Mouse (Mus musculus): ENCODE measurements around the gene Bcas2. TPM values are rescaled to one million over a fixed set of nuclear protein-coding genes. Genes with fewer than 3 reads are reported as not detected.

The Bcas2 gene
- 10 to 100 TPM; 53.0 to 56.8 TPM for total RNA-seq (2023)

GRCm38 (mm10) chr3:103171505-103172267 is at the start of gene Bcas2:
Bcas2 (plus strand) TSS chr3:103171655.

Other genes with a start within 250 kb of the Bcas2 start
- gene Sycp1, start 235.6 kb upstream of the Bcas2 start, total RNA-seq (2023): not detected
- gene Nr1h5, start 207.5 kb upstream of the Bcas2 start, total RNA-seq (2023): not detected
- gene Sike1, start 175.9 kb upstream of the Bcas2 start, total RNA-seq (2023): 10 to 100 TPM; 58.9 to 66.0 TPM
- 100 to 1,000 TPM; 340 to 373 TPM for gene Csde1, start 151.2 kb upstream of the Bcas2 start, total RNA-seq (2023)
- gene Nras, start 113.4 kb upstream of the Bcas2 start, total RNA-seq (2023): 100 to 1,000 TPM in 1 of 2 experiments, 10 to 100 TPM in 1; 95.4 to 101 TPM
- not detected for gene Ampd1, start 97.6 kb upstream of the Bcas2 start, total RNA-seq (2023)
- 1 to 10 TPM; 2.5 to 2.8 TPM for gene Dennd2c, start 69.1 kb upstream of the Bcas2 start, total RNA-seq (2023)
- gene Trim33, start 107.6 kb downstream of the Bcas2 start, total RNA-seq (2023): 10 to 100 TPM; 46.2 to 47.5 TPM

Data from monocyte, adult 59 days (primary cell).